Mouse (Mus musculus) neutrophil, adult 5-6 weeks (primary cell): ENCODE measurements around the gene Cstad. TPM values are rescaled to one million over a fixed set of nuclear protein-coding genes. Genes with fewer than 3 reads are reported as not detected.
A peak's percentile ranks its signal among the peaks of the same experiment; 100 is the strongest.

Source experiments
- ATAC-seq: fragments of 151-379, 151-347 bp; 2 replicates; pipeline ENCODE4 v1.8.0; 2017; ENCODE audit warnings: mild to moderate bottlenecking, moderate TSS enrichment; ENCODE audit not compliant: insufficient number of reproducible peaks, poor library complexity, low FRiP score, severe bottlenecking; ENCODE audit errors: extremely low read depth
- total RNA-seq: library from RNA; stranded (forward); fragments of 200-1000 nt; gene quantifications from 2 replicates; pipeline ENCODE4 v1.2.3, GENCODE M21; 2017

Gene Cstad
- total RNA-seq, 1 experiment from 2014 or later, result 0.58 TPM

- no peak for ATAC-seq
These were observed 29.0 kb downstream of the Cstad start for GRCm38 (mm10) chr2:30623873-30624272.

GRCm38 (mm10) chr2:30625296-30625826 is 30.5 kb downstream of the Cstad start:
- no peak for ATAC-seq

- peak; percentile 66 for ATAC-seq
These were observed 31.3 kb downstream of the Cstad start for GRCm38 (mm10) chr2:30626058-30626675.

- ATAC-seq, result no peak
These were observed 32.5 kb downstream of the Cstad start for GRCm38 (mm10) chr2:30627338-30627737.

- ATAC-seq, result no peak
These were observed 33.5 kb downstream of the Cstad start for GRCm38 (mm10) chr2:30628374-30628773.

- no peak for ATAC-seq
These were observed 34.4 kb downstream of the Cstad start for GRCm38 (mm10) chr2:30629038-30629761.

- no peak for ATAC-seq
These were observed 35.0 kb downstream of the Cstad start for GRCm38 (mm10) chr2:30629860-30630259.

GRCm38 (mm10) chr2:30636266-30636671 is 41.4 kb downstream of the Cstad start:
- ATAC-seq, result no peak

GRCm38 (mm10) chr2:30637991-30638390 is 43.2 kb downstream of the Cstad start:
- ATAC-seq, result no peak

- no peak for ATAC-seq
These were observed 45.2 kb downstream of the Cstad start for GRCm38 (mm10) chr2:30640021-30640481.

- no peak for ATAC-seq
These were observed 48.0 kb downstream of the Cstad start for GRCm38 (mm10) chr2:30642810-30643209.

GRCm38 (mm10) chr2:30643422-30643821 is 48.6 kb downstream of the Cstad start:
- no peak for ATAC-seq

- no peak for ATAC-seq
These were observed 52.0 kb downstream of the Cstad start for GRCm38 (mm10) chr2:30646833-30647232.

GRCm38 (mm10) chr2:30647303-30647881 is 52.6 kb downstream of the Cstad start:
- ATAC-seq, result no peak

- no peak for ATAC-seq
These were observed 53.1 kb downstream of the Cstad start for GRCm38 (mm10) chr2:30647882-30648494.

GRCm38 (mm10) chr2:30650249-30650648 is 55.4 kb downstream of the Cstad start:
- ATAC-seq, result no peak

GRCm38 (mm10) chr2:30651831-30652230 is 57.0 kb downstream of the Cstad start:
- ATAC-seq, result no peak

GRCm38 (mm10) chr2:30652581-30653037 is 57.8 kb downstream of the Cstad start:
- no peak for ATAC-seq

GRCm38 (mm10) chr2:30653046-30653445 is 58.2 kb downstream of the Cstad start:
- ATAC-seq, result no peak
